Mouse (Mus musculus): Measurements from ENCODE around the gene Hlx.
A peak's percentile ranks its signal among the peaks of the same experiment; 100 is the strongest.

Hlx gene

DNA sequence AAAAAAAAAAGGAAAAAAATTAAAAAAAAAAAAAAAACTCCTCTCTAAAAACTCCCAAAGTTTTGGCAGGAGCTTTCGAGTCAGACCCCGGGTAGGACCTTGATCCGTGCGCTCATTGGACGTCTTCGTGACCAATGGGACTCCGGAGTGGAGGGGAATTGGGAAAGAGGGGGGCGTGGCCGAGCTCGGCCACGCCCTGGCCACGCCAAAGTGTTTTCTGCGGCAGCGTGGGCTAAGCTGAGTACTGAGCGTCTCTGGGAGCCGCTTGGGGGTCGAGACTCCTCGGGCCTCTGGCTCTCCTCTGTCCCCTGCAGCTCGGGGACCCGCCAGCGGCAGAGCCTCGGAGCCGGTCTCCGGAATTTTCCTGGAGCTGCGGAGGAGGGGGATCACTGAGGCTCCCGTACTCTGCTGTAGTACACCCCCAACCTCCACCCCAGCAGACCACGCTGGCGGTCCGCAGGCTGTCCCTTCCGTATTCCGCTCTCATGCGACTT, at the start of gene Hlx:
Gene Hlx, minus strand, starts transcription at position 64 of the 494 bp plus-strand sequence.
- peak; percentile 80 to 90 for DNase-seq

DNA sequence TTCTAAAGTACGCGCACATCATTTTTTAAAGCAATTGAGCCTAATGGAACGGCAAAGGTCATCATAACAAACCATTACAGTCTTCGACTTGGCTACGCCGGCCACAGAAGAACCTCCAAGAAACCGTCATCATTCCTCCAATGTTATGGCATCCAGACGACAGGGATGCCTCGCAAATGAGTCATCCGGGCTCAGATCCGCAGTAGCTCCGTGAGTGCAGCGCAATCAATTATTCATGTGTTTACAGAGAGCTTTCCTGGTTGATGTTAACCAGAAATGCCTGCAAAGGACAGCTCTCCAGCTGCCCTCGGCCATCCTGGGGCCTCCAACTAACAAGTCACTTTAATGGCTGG, 49.7 kb upstream of the Hlx start:
- peak; percentile 72 to 89 for DNase-seq

DNA sequence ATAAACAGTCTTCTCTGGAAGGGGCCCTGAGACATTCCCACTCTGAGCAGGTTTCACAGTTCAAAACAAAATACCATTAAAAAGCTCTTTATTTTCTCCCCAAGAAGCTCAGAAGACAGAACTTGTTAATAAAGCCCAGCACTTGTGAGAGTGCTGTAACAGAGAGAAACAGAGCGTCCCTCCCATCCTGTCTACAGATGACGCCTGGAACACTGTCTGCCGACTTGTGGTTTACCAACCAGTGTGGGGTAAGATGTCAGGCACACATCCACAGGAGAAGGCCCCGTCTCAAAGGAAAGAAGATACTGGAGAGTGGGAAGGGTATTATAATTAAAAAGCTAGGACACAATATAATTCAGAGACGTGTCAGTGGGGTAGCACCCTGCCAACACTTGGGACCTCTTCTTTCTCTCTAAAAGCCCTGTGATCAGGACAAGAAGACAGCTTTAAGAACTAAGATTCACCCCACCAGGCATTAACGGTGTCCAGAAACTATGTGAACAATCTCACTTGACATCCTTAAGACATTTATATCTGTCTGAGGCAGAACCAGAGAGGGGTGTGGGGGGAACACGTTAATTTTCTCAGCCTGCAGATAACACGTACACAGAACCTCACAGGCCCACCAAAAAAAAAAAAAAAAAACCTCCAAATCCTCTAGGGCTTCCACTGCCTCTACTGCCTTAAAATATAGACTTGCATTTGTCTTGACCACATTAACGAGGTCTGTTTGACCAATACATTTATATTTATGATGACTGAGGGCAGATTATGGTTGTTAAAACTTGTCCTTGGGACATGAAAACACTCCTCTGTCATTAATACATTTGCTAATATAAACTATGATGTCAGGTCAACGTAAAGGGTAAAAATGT, 49.1 kb upstream of the Hlx start:
- peak in 1 of 2 experiments; percentile 27 for DNase-seq

DNA sequence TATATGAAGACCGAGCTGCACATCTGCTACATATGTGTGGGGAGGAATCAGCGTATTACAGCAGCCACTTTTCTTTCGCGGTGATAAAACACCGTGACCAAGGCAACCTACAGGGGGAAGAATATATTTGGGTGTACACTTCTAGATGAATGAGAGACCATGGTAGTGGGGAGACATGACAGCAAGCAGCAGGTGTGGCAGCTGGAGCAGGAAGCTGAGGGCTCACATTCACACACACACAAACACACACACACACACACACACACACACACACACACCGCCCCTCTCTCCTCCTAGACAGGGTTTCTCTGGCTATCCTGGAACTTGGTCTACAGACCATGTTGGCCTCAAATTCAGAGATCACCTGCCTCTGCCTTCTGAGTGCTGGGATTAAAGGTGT, 45.7 kb upstream of the Hlx start:
- no peak for DNase-seq

DNA sequence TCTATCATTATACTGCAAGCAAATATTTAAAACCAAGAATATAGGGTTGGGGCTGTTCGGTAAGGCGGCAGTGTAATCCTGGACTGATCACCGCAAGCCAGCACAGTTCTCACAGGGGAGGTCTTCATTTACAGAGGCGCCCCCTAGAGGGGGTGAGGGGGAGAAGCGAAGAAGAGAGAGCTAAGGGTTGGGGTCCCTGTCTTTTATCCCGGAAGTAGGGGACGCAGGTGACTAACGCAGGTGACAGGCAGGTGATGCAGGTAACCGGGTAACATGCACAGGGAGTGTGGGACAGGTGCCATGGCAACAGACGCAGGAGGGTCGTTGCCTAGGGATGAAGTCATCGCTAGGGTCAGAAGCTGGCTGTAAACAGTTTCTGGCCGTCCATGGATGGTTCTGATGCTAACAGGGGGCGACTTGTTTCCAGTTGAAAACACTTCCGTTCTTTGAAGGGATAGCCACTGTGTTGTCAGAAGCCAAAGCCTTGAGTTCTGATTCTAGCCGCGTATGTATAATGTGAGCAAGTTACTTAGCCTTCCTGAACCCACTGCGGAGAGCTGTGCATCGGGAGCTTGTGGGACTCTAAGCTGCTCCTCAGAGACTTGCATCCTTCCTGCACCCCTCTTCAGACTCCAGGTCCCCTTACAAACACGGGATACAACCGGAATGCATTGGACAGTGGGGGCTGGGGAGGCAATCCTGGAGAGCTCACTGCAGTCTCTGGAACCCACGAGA, 44.8 kb upstream of the Hlx start:
- DNase-seq = no peak

DNA sequence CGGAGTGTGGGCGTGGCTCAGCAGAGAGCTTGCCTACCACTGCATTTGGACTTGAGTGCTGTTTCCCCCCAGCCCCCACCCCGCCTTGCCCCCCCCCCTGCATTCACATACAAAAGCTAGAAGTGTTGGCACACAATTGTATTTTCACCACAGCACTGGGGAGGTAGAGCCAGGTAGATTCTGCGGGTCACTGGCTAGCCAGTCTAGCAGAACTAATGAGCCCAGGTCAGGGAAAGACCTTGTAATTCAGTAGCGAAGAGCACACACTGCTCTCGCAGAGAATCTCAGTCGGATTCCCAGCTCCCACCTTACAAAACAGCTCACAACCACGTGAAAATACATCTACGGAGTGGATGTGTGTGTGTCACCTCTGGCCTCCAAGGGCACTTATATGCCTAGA, 42.9 kb upstream of the Hlx start:
- no peak for DNase-seq

DNA sequence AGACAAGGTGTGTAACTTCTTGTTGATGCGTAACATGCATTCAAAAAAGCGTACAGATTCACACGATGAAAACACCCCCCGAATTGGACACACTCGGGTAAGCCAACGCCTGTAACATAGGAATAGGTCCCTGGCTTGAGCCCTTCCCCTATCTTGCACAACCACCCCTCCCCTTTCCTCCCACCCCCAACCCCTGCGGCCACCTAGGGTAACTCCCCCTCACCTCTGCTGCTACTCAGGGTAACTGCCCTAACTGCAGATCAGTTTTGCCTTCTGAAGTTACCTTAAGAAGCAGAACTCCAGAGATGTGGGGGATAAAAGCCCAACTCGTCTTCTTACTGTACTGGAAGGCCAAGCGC, 39.5 kb upstream of the Hlx start:
- no peak for DNase-seq

DNA sequence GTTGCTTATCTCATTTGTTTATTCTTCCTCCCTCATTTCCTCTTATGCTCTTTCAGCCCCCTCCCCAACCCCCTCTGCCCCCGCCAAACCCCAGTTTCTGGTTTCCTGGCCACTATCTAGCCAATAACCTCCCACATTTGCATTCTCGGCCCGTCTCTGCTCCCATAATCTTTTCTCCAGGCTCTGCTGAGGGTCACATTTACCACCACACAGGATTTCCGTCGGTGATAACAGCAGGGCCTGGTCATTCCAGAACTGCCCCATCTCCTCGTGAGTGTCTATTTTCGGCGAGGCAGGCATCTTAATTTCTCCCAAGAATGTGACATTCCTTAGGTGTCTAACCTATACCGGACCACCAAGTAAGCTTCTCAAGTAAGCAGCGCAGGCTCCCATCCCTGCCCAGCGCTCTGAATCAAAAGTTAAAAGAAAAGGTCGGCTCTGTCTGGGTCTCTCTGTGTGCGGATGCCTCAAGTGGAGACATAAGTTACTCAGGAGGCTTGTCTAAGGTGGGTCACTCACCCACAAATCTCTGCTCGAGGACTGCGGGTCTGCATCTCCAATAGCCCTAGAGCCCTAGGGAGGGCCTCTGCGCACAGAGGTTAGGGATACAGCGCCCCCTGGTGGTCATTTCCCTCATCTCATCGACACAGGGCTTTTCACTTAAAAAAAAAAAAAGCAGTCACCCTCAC, 38.9 kb upstream of the Hlx start:
- DNase-seq = peak; percentile 81 to 87

DNA sequence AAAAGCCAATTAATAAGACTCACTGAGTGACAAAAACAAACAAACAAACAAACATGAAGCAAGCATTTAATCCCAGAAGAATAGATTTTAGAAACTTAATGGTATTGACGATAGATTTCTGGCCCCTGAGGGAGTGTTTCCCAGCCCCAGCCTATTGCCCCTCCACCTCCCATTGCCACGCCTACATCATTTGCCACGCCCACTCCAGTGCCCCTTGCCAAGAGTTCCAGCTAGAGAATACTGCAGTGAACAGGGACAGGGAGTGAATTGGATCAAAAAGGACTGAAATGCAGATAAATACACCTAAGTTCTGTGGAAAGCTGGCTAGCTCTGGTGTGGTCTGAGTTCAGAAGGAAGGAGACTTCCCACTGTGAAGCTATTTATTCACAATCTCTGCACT, 31.4 kb upstream of the Hlx start:
- no peak for DNase-seq

DNA sequence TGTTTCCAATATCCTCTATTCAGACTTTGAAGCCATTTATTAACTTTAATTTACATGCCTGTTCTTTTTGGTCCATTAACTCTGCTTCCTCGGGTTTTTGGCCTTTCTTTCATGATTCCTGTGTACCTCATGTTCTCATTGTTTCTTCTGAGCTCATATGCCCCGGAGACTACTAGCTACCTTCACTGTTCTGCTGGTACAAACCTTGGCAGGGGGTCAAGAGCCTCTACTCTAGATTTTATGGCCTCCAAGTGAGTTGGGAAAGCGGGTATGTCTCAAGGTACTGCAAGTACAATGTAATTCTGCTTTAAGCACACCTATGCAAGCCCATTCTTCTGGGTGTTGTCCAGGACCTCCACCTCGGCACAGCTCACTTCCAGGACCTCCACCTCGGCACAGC, 30.5 kb upstream of the Hlx start:
- DNase-seq = no peak

DNA sequence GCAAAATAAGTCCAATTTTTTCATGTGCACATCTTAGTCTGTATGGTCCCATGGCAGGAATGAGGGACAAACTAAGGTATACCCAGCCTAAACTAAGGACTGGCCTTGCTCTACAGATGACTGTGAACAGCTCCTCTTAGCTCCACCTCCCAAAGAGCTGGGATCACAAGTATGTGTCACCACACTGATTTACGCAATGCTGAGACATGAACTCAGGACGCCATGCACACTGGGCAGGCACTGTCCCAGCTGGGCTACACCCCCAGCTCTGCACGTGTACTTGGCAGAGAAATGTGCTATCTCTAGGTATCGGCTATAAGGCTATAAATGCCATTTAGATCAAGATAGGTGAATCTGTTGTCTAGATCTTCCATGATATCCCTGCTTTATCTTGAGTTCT, 29.6 kb upstream of the Hlx start:
- no peak for DNase-seq

DNA sequence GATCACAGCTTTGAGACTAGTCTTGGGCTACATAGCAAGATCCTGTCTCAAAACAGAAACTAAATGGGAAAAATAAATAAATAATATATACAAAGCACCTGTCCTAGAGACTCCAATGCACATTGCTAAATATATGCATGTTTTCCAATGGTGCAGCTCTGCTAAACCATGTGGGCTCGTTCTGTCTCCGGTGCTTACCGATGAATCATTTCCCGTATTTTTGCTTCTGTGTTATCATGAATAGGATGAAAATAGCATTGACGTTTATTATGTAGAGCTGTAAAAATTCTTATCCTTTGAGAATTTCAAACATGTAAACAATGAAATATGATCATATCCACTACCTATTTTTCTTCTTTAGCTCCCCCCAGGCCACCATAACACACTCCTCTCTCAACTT, 20.3 kb upstream of the Hlx start:
- no peak for DNase-seq

DNA sequence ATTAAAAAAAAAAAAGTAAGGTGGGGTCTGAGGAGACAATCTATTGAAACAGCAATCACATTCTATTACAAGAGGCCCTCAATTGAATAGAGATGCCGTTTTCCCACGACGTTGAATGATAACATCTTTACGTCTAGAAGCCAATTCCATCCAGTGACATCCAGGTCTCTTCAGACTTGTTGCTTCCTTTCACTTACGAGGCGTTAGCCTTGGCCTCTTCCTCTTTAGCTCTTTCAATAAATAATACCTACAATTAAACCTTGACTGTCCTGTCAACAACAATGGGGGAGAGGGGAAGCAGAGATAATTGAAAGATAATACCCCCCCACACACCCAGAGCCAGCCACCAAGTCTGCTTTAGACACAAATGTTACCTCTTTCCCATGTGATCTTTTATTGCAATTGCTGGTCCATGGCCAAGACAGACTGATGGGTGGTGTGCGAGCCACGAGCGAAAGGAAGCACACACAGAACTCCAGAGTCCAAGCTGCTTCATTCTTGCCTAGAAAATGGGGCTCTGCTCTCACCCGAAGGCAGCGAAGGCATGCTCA, 17.8 kb upstream of the Hlx start:
- DNase-seq = peak; percentile 43 to 52

DNA sequence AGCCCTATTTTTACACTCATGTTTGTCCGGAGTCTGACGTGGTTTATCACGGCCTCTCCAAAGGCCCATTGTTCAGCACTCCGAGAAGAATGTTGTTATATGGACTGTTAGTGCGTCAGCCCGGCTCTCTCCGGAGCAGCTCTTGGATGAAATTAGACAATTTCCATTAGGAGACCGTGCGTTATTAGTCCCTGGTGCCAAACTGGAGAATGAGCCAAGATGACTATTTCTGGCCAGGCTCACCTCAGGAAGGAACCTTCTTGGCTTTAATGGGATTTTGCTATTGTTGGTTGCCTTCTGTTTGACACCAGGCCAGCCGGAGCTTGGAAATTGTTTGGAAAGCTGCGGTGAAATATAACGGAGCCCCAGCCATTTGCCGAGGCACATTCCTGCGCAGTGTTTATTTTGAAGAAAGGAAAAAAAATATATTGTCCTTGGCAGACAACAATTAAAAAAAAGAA, 16.3 kb upstream of the Hlx start:
- peak; percentile 81 to 88 for DNase-seq

DNA sequence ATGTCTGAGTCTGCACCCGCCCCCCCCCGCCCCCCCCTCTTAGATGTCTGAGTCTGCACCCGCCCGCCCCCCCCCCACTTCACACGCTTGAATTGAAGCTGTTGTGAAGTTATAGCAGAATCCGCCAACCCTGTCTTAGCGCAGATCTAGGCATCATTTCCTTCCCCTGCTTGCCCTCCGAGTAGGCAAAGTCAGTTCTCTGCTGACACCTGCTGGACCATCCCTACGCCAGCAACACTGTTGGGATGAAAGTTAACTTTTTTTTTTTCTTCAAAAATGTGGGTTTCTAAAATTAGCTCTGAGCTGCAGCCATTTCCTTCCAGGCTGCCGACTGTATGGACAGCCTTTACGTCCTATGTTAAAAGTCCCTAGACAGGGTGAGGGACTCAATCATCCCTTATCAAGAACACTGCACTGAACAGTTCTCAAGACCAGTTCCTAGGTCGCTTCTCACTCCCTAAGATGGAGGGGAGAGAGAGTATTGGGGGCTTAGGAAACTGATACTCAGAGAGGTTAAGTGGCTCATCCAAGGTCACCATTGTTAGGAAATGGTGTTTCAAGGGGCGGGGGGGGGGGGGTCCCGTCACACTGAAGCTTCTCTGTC, 5.6 kb upstream of the Hlx start:
- peak; percentile 80 to 82 for DNase-seq

DNA sequence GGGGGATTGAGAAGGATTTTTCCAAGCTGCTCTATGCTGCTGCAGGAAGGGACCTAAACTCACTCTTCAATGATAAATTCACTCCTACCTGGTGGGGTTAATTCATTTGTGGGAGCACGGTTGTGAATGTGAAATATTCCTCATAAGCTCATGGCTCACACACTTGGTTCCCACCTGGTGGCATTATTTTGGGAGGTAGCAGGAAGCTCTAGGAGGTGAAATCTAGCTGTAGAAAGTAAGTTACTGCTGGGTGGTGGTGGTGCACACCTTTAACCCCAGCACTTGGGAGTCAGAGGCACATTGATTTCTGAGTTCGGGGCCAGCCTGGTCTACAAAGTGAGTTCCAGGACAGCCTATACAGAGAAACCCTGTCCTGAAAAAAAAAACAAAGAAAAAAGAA, 4.8 kb upstream of the Hlx start:
- no peak for DNase-seq

DNA sequence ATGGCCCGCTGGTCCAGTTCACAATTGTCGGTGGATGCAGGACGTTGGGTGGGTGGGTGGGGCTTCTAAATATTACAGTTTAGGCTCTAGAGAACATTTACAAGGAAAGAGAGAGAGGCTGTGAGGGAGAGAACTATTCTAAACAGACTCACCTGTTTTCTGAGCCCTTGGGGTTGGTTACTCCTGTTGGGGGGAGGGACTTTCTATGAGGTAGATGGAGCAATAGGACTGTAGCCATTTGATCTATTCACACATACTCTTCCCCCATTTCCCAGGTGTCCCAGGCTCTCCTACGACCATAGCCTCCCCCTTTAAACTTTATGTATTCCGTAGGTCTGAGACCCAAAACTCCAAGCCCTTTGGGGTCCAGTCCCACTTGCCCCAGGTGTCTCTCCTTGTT, 3.8 kb upstream of the Hlx start:
- DNase-seq = no peak

DNA sequence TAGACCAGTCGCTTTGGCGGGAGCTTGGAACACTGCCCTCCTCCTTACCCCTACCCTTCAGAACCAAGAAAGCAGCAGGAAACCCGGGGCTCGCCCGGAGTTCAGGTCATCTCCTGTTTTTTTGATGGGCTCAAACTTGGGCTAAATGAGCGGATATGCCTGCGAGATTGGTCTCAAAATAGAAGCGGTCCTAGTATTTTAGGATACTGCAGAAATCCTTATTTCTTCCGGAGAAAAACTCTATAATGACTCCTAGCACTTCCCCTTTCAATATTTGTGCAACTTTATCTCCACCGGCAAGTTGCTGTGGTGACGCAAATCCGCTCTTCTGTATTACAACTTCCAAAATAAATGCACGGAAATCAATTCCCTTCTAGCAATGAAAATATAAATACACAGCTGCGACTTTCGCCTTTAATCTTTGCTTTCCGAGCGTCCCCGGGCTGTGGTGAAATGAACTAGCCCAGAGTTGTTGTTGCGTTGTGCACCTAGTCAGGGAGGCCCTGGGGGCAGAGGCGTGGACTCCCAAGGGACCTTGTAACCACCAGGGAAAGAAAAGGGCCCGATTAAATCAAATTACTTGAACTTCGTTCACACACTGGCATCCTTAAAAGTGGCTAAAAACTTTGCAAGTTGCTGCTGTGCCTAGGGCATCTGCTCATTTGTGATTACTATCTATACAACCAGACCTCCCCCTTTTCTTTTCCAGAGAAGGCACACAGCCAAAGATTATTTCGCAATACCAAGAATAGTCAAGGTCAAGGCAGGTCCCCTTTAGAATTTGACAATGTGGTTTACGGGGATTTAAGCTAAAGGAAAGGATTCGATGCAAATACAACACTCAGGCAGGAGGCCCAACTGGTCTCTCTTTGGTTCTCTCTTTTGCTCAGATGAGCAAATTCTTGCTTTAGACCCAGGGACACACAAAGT, 2.8 kb upstream of the Hlx start:
- DNase-seq = peak; percentile 64 to 78

DNA sequence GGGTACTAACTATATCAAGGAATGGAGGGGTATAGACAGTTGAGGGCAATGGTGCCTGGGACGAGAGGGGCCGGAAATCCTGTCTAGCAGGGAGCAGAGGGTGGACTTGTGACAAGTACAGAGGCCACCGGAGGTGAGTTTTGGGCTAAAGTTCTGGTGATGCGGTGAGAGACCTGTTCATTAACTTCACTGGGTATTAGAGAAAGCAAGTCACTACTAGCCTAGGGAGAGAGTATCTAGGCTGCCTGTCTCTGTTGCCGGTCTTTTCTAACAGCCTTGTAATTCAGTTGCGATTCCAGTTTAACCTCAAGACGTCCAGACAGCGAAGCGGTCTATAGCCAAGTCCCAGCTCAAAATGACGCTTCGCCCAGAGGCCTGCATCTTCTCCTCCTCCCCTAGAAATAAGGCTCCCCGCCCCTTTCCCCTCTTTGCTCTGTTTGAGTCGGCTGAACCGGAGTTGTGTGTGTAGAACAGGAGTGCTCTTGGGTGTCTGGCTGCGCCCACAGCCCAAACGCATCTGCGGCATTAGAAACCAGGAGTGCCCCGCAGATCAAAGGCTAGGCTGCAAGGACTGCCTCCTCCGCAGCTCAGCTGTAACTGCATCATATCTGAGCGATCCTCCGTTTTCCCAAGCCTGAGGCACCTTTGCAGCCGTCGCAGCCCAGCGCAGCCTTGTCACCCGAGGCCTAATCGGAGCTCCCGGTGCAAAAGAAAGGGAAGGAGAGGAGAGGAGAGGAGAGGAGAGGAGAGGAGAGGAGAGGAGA, 1.8 kb upstream of the Hlx start:
- peak; percentile 48 to 54 for DNase-seq

DNA sequence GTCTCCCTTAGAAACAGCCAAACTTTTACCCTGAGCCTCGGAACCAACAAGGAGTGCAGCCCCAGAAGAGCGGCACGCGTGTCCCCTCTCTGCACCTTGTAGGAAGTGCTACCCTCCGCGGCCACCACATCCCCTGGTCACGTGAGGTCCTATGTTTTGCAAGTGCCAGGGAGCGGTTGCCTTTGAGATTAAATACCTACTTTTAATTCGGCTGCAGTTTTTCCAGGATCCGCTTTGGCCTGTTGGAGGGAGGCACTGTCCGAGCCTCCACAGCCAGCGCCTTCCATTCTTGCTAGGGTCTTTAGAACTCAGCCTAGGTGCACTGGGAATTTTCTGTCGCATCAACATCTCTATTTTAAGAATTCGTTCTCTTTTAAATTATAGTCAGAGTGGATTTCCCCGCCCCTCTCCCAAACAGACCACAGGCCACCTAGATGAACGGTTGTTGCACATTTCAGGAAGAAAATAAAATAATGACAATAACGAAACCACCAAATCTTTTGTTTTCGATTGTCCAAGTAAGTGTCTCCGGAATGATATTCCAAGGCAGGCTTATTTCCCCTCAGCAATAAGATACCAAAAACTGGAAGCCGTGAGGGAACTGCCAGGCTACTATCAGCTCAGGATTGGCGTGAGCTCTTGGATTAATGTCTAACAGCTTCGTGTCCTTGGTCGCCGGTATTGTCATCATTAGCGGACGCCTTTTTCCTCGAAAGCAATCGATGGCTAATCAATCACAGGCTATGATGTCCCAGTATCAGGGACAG, 1.1 kb upstream of the Hlx start:
- peak; percentile 58 for DNase-seq

All from lung, postnatal 4 days (tissue).